30 mouse cellular contexts compared by ENCODE assay signal in the genomic region with DNA sequence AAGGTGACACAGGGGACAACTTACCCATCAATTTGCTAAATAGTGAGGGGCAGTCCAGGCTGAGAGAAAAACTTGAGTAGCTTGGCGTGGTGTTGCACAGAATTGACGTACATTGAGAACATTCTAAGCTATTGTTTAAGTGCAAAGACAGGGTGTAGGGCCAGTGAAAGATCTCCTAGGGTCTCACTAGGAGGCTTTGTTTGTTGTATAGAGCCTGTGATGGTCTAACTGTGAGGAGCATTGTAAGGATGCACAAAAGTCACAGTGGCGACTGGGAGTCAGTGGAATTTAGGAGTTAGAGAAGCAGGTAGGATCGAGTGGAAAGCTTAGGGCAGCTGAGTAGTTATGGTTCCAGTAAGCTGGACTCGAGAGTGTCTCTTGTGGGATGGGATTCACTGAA.
"Had no signal": no experiment of that assay in that cellular context is flagged by ENCODE, and none has a peak within 500 bp of the region (broad histone marks: within the 10 kb centered on the region; RNA-seq: fewer than 3 reads in every experiment).

No protein-coding gene starts in this region.

- H3K4me3 ChIP-seq: limb, embryonic 10.5 days; limb, embryonic 12.5 days; limb, embryonic 13.5 days; limb, embryonic 15.5 days; liver, embryonic 12.5 days; liver, embryonic 13.5 days; liver, embryonic 15.5 days; lung, embryonic 15.5 days; megakaryocyte, embryonic 14.5 days; midbrain, embryonic 10.5 days; midbrain, embryonic 12.5 days; midbrain, embryonic 13.5 days; midbrain, embryonic 15.5 days; myocyte; neural tube, embryonic 12.5 days; neural tube, embryonic 13.5 days had no signal

- H3K9me3 ChIP-seq: limb, embryonic 10.5 days; limb, embryonic 12.5 days; limb, embryonic 13.5 days; limb, embryonic 15.5 days; liver, embryonic 12.5 days; liver, embryonic 13.5 days; liver, embryonic 15.5 days; lung, embryonic 15.5 days; megakaryocyte, embryonic 14.5 days; midbrain, embryonic 10.5 days; midbrain, embryonic 12.5 days; midbrain, embryonic 13.5 days; midbrain, embryonic 15.5 days; neural tube, embryonic 12.5 days; neural tube, embryonic 13.5 days had no signal

- H3K27ac ChIP-seq: limb, embryonic 10.5 days; limb, embryonic 12.5 days; limb, embryonic 13.5 days; limb, embryonic 15.5 days; liver, embryonic 12.5 days; liver, embryonic 13.5 days; liver, embryonic 14.5 days; liver, embryonic 15.5 days; lung, embryonic 15.5 days; macrophage; midbrain, embryonic 10.5 days; midbrain, embryonic 12.5 days; midbrain, embryonic 13.5 days; midbrain, embryonic 15.5 days; neural tube, embryonic 12.5 days; neural tube, embryonic 13.5 days had no signal

- ATAC-seq: liver, embryonic 12.5 days; liver, postnatal 0 days; lung, postnatal 0 days; midbrain, embryonic 13.5 days; midbrain, embryonic 15.5 days; midbrain, embryonic 16.5 days had no signal

- H3K9ac ChIP-seq: limb, embryonic 12.5 days; limb, embryonic 13.5 days; limb, embryonic 15.5 days; liver, embryonic 12.5 days; liver, embryonic 13.5 days; liver, embryonic 14.5 days; liver, embryonic 15.5 days; liver, postnatal 0 days; lung, embryonic 14.5 days; lung, embryonic 15.5 days; midbrain, embryonic 12.5 days; midbrain, embryonic 13.5 days; midbrain, embryonic 15.5 days; neural tube, embryonic 12.5 days; neural tube, embryonic 13.5 days had no signal

- DNase-seq: left cerebral cortex, postnatal 4 days; liver; liver, embryonic 13.5 days; liver, postnatal 0 days; lung, adult 18-20 months; lung, adult 2 months; lung, embryonic 14.5 days; lung, postnatal 10 days; lung, postnatal 14 days; lung, postnatal 36 days; midbrain, embryonic 14.5 days had no signal

- H3K4me1 ChIP-seq: limb, embryonic 10.5 days; limb, embryonic 12.5 days; limb, embryonic 13.5 days; limb, embryonic 15.5 days; liver, embryonic 12.5 days; liver, embryonic 13.5 days; liver, embryonic 15.5 days; lung, embryonic 15.5 days; megakaryocyte, embryonic 14.5 days; midbrain, embryonic 10.5 days; midbrain, embryonic 12.5 days; midbrain, embryonic 13.5 days; midbrain, embryonic 15.5 days; neural tube, embryonic 12.5 days; neural tube, embryonic 13.5 days had no signal
